Mouse (Mus musculus): ENCODE data around the gene Tnrc6c.
"Not testable (repeated sequence)": the region's sequence is repeated elsewhere in the genome, so short reads cannot be mapped to it uniquely, and the experiment has no call there.

Tnrc6c gene

DNA sequence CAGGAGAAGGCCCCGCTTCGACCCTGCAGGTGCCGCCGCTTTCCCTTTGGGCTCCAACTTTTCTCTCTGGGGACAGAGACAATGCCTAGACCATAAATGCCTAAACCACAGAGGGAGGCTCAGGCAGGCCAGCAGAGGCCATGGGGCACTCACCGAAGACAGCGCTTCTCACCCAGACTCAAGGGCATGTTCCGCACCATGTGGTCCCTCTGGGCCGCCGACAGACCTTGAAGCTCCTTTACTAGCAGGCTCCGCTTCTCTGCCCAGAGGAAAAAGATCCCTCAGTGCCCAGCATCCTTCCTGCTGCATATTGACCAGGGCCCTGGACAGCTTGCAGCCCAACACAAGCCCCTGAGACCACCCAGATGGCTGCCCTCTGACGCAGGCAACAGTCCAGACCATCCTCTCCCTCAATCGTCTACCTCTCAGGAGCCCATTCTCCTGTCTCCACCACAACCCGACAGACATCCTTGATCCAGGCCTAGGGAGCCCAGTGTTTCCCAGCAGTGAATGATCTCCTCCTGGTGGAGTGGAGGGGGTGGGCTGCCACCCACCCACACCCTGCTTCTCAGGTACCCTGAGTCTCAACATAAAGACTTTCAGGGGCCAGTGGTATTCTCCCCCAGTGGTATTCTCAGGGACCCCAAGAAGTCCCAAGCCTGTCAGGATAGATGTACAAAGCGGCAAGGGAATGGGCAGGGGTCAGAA lies 122.2 kb downstream of the Tnrc6c start:
- DNase-seq, result no peak

DNA sequence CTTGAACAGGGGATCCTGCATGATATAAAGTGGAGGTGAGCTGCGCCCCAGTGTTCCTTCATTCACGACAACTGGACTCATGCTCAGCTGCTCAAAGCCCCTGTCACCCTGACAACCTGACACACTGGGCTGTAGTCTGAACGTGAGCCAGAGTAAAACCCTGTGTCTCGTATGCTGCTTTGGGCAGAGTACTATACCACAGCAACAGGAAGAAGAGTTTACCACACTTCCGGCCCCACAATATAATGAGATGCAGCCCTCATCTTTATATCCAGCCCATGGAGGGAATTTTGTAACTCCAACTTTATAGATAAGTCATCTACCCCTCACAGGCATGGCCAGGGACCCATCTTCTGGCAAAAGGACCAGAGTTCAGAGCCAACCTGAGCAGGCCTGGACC lies 123.0 kb downstream of the Tnrc6c start:
- no peak for DNase-seq

DNA sequence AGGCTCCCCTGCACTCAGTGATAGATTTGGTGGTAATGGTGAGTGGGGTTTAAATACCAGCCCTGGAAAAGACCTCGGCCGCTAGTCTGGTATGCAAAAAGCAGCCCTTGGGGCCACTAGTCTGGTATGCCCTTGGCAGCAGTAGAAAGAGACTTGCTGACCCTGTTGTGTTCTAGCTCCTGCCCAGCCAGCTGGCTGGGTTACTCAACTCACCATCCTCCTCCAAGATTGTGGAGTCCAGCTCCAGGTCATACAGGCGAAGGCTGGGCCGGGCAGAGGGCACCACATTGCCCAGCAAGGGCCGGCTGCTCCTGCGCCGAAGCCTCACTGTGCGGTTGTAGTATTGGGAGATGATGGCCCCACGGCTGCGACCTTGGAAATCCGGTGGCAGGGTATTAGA lies 123.9 kb downstream of the Tnrc6c start:
- DNase-seq, result no peak

DNA sequence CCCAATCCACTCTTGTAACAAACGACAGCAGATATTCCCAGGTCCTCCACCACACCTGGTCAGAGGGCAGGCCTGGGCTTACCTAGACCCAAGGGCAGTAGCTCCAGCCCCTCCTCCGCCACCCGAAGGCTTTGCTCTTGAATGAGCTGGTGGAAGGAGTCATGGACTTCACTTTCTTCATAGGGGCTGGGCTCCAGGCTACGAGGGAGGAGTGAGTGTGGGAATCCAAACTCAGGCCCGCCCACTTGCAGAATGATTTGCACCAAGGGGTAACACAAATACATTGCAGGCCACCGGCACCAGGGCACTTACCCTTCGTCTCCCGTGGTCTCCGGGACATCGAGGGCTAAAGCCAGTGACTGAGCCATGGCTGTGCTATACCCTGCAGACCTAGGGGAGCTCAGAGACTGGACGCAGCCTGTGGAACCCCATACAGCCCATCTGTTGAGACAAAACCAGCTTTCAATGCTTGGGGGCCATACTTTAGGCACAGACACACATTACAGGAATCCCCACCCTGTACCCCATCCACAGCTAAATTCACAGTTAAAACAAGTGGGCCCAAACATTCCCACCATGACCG lies 124.9 kb downstream of the Tnrc6c start:
- no peak for DNase-seq

DNA sequence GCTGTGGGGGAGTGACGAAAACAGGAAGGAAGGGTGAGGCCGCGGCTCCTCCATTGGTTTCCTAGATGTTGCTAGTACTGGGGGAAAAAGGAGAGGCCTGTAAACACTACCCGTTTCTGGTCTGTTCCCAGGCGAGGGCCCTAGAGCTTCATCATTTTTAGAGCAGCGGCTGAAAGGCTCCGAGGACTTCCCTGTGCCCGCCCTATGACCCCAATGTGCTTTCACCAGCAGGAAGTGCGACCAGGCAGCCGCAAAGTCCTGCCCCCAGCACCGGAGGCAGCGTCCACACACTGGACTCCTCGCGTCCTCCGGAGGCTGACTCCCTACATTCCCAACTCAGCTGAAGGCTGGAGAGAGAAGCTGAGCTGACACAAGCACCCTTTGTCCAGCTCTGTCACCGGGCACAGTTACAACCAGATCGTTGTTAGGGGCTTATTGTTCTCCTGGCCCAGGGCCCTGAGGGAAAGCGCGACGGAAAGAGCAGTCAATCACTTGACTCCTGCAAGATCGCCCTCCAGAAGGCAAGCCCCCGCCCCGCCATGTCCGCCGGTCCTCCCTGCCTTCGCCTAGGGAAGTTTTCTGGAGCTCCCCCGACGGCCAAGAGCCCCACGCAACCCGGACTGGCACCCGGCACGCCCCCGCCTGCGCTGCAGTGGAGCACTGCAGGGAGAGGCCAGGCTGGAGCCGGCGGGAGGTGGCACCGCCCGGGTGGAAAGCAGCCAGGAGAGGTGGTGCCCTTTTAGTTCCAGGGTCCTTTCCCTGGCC lies 125.5 kb downstream of the Tnrc6c start:
- no peak for DNase-seq

DNA sequence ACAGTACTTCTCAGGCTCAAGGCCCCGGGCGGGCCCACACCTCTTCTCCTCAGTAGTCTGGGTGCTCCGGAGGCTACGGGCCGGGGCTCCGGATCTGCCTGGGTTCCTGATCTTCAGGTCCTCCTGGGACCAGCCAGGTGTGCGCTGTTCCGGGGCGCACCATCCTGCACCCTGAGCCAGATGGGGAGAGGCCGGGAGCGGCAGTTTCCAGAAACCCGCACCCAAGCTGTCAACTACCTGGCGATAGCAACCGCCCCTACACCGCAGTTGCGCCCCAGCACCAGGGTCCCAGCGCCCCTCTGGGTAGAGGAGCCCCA lies 126.1 kb downstream of the Tnrc6c start:
- no peak for DNase-seq

DNA sequence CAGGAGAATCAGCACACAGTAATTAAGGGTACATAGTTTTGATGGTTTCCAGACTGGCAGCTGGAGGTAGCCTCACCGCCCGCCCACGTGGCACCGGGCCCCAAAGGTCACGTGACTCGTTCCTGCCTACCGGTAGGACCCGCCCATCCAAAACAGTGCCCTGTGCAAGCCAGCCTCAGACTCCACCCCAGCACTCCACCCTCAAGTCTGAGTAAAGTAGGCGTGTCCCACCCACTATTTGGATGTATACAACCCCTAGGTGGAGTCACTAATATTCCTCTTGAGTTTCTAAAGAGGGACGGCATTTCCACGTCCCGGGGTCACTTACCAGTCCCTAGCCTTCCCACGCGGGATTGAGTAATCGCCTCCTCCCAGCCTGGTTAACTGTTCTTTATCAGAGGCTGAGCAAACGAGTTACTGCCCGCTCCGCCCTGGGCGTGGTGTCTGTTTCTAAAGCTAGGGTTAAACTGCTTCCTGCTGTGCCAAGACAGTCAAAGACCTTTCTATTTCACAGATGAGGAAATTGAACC lies 126.6 kb downstream of the Tnrc6c start:
- no peak for DNase-seq

DNA sequence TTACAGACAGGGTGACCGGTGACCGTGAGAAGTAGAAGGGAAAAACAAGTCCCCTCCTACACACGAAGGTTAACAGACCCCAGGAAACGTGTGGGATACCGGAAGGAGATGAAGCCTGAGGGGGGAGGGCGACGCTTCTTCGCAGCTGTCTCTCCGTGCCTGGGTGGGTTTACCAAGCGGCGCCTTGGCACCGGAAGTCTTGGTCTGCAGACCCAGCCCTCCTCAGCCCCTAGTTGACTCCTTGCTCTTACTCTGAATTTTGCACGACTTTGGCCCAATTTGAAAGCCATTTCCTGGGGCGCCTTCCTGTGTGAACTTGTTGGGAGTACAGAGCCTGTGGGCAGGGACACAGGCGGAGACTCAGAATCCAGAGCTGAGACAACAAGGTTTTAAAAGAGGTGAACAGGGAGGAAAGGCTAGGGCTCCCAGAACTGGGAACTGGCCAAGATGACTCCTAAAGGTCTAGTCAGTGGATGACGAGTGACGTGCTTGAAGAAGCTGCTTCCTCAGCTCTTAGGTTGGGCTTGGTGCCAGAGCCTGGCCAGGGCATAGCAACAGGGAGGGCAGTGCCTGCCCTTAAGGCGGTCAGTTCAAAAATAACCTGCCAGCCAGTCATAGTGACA lies 127.2 kb downstream of the Tnrc6c start:
- no peak for DNase-seq

DNA sequence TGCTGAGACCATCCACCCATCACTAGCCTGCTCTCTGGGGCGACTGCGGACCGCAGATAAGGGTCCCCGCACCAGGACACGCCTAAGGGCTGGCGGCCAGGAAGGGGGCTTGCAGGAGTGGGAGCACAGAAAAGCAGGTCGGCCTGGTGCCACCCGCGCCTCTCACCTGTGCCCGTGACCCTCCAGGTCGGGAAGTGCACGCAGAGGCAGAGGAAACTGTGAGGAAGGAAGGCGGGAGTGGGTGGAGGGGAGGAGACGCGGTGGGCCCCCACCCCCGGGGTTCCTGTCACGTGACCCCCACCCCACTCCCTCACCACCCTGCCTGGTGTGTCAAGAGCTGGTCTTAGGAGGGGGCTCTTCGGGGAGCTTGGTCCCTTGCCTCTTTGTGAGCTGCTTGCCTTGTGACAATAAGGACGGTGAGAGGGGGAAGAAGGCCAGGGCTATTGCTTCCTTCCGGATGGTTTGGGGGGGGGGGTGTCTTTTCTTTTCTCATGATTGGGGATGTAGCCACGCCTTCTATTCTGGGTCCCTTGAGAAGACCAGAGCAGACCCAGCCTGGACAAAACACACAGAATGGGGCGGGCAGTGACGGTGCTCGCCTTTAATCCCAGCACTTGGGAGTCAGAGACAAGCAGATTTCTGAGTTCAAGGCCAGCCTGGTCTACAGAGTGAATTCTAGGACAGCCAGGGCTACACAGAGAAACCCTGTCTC lies 128.1 kb downstream of the Tnrc6c start, which contains the start of the genes Tmc8 and Tmc6:
Tmc8 (plus strand) TSS at position 84 of the 712 bp plus-strand sequence.
Tmc6 (minus strand) TSS at position 206 of the 712 bp plus-strand sequence.
- no peak for DNase-seq

DNA sequence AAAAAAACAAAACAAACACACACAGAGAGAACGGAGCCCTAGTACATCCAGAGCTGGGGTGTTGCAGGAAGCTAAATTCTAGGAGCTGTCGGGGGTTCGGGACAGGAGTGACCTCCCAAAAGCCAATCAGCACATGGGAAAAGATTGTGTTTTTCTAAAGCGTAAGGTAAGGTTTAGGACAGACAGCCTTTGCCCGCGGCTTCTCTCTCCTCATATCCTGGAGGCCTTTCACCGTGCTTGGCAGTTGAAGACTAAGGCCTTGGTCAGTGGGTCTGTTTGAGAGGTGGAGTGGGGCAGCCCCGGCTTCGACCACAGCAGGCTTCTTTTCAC lies 128.6 kb downstream of the Tnrc6c start:
- no peak for DNase-seq

DNA sequence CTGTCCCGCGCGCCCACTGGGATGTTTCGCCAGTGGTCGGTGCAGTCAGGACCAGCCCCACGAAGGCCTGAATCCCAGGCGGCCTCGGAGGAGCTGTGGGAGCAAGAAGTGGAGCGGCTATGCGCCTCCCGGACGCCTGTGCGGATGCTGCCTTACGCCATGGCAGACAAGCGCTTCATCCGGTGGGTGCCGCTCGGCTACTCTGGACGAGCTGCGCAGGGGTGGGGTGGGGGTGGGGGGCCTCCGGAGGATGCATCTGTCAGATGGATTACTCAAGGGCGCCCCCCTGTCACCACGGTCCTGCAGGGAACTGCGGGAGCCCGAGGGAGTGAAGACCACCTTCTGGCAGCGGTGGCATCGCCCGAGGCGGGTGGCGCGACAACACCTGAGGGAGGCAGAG lies 129.0 kb downstream of the Tnrc6c start:
- no peak for DNase-seq

DNA sequence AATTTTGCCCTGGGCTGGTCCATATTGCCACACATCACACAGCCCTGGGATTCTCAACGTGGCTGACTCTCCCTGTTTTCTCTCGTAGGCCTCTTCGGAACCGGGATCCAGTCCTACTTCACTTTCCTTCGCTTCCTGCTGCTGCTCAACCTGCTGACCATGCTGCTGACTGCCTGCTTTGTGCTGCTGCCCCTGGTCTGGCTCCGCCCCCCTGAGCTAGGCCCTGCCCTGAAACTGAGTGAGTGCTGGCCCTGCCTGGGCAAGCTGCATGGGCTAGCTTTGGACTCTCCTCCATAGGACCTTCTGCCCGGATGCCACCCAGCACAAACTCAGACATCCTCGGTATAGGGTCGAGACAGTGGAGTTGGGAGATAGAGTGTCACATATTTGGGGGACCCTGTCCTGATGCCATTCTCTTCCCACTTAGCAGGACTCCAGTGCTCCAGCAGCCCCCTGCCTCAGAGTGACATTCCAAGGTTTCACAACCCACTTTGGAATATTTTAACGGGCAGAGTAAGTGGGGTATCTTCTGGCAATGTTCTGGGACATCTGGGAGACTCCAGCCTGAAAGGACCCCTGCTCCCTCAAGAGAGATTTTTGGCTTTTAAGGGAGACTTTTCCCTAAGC lies 129.7 kb downstream of the Tnrc6c start:
- DNase-seq, result no peak

DNA sequence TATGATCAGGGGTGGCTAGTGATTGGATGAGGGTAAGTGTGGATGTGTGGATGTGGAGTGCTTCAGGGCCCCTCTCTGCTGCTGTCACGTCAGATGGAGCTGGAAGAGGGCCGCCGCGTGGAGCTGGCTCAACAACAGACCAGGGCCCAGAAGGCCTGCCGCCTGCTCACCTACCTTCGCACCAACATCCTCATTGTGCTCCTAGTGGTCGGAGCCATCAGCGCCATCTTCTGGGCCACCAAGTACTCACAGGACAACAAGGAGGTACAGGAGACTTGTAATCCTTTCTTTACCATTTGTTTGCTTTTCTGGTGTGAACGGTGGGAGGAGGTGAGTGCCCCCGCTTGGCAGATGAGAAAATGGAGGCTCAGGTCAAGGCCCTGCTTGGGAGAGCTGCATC lies 132.2 kb downstream of the Tnrc6c start:
- DNase-seq, result peak; percentile 62

DNA sequence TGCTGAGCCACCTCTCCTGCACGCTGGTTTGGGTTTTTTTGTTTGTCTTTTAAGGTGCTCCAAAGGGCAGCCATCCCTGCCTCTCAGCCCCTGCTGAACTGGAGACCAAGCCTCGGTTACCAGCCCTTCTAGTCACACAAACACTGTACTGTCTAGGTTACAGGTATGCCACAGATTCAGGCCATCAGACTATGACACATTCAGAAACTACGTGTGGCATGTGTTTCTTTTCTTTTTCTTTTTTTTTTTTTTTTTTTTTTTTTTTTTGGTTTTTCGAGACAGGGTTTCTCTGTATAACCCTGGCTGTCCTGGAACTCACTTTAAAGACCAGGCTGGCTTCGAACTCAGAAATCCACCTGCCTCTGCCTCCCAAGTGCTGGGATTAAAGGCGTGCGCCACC lies 134.4 kb downstream of the Tnrc6c start:
- not testable (repeated sequence) for DNase-seq

DNA sequence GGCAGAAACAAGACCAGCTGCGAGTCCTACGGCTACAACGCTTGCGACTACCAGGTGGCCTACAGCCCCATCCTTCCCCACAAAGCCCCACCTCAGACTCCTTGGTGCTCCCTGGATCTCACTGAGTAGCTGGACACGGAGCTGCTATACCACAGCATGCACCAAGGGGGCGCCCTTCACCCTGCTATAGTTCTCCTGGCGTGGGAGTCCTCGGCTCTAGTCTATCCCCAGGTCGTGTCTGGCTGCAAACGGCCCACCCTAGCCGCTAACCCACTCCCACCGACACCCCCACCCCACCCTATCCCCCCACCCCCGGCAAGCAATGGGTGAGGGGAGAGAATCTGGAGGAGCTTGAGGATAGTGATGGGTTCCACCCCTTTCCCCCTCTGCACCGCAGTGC lies 136.2 kb downstream of the Tnrc6c start:
- DNase-seq, result no peak

DNA sequence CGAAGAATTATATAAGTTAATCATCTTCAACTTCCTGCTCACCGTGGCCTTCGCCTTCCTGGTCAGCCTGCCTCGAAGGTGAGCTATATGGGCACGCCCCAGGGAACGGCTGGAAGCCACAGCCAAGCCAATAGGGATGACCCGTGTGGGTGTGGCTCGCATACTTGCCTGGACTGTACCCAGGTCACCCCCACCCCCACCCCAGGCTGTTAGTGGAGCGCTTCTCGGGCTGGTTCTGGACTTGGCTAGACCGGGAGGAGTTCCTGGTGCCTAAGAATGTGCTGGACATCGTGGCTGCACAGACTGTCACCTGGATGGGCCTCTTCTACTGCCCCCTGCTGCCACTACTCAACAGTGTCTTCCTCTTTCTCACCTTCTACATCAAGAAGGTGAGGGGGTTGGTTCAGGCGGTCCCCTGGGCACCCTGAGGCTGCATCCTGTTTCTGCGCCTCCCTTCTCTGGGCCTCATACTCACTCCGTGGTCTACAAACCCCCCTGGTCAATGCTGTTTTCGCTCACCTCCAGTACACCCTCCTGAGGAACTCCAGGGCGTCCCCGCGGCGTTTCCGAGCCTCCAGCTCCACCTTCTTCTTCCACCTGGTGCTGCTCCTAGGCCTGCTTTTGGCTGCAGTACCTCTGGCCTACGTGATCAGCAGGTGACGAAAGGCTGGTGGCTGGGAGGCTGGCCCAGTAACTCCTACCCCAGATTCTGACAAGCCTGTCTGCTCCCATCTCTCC lies 136.8 kb downstream of the Tnrc6c start:
- DNase-seq, result no peak

DNA sequence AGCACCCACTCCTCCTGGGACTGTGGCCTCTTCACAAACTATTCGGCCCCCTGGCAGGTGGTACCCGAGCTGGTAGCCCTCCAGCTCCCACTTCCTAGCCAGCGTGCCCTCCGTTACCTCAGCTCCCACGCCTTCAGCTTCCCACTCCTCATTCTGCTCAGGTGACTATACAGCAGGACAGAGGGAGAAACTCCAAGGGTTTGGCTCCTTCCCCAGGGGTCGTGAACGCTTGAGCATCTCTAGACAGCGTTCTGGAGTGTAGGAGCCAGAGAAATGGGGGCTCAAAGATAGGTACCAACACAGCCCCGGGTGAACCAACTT lies 137.3 kb downstream of the Tnrc6c start:
- no peak for DNase-seq

DNA sequence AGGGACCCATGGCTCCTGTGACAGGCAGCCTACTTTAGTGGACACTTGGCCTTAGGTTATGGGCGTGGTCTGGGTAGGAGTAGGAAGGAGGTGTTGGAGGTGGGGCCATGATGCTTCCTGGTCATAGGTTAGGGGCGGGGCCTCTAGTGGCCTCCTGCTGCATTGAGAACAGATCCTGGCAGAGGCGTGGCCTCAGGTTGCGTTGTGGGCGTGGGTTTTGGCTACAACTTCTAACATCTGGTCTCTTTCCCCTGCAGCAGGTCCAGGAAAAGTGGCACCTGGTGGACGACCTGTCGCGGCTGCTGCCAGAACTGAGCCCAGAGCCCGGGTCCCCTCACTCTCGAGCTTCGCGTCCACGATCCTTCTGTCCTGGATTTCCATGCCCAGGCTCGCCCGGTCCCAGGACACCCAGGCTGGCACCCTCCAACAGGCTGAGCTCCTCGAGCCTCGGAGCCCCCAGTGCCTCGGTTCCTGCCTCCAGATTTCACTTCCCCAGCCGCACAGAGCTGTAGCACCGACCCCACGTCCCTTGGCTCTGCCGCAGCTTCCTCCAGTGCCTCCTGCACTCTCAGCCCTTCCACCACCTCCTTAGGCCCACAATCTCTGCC lies 138.3 kb downstream of the Tnrc6c start:
- no peak for DNase-seq

DNA sequence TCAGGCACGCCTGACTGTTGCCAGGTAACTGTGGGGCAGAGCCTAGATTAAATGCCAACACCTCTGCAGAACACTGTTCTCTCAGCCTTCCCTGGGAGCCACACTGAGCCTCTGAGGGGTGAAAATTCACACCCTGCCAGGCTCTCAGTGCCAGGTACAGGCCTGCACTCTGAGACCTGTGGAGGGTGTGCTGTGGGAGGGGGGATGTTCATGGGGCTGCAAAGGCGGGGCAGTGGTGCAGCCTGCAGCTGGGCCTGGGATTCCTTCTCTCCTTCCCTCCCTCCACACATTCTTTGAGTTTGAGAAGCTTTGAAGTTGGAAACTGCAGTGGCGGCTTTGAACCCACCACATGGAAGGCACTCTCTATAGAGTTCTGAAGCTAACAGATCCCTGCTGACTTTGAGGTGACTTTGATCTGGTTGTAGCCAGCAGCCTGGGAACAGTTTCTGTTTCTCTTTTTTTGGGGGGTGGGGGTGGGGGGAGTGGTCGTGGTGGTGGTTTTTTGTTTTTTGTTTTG lies 140.0 kb downstream of the Tnrc6c start:
- DNase-seq, result no peak

DNA sequence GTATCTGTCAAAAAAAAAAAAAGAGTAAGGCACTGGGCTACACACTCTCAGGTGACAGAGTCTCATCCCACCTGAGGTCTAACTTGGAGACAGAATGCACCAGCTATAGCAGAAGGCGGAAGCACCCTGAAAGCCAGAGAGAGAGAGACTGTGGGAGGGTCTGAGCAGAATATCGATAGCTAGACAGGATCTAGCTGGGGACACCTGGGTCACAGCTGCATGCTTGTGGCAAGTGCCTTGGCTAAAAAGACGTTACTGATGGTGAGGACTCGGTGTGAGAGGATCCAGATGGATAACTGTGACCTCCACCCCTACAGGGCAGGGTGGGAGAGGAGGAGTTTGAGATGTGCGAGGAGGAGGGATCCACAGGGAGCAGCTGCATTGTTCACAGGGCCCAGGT lies 142.9 kb downstream of the Tnrc6c start:
- no peak for DNase-seq

DNA sequence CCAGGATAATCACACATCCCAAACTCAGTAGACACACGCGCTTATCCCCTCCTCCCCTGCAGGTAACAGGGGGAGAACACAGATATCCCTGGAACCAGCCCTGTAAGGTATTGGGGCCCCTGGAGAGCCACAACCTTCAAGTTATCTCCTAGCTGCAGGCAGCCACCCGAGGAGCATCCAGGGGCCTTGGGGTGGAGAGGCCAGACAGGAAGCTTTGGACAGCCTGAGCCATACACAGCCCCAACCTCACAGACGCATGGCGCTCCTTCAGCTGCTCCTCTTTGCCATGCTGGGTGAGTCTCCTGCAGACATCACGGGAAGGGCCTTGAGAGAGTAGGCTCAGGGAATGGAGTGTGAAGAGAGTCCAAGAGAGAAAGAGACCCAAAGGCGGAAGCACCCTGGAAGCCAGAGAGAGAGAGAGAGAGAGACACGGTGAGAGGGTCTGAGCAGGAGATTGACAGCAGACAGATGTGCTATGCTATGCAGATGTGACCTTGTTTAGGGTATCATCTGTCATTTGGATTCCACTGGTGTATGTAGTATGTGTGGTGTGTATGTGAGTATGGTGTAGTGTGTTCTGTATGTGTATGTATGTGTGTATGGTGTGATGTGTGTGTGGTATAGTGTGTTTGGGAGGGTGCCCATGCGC lies 143.5 kb downstream of the Tnrc6c start, which contains the start of gene 6030468B19Rik:
6030468B19Rik (plus strand) TSS at position 150 of the 649 bp plus-strand sequence.
- no peak for DNase-seq
